Mouse (Mus musculus) left cerebral cortex, adult 9 months (tissue): Measurements from ENCODE around the gene Kmt2a.
"Not testable (repeated sequence)": the region's sequence is repeated elsewhere in the genome, so short reads cannot be mapped to it uniquely, and the experiment has no call there.

Experiments
- DNase-seq, 2 experiments: peaks; one replicate each; pipeline ENCODE4 v3.0.0; 2022; ENCODE audit warnings: low spot score in 2 of 2

The Kmt2a gene

GRCm38 (mm10) chr9:44817522-44817921, 63.6 kb downstream of the Kmt2a start:
- DNase-seq, result no peak

- no peak for DNase-seq
Measured at GRCm38 (mm10) chr9:44814179-44814578, 66.9 kb downstream of the Kmt2a start.

- DNase-seq, result no peak
Measured at GRCm38 (mm10) chr9:44810316-44810715, 70.8 kb downstream of the Kmt2a start.

- no peak for DNase-seq
Measured at GRCm38 (mm10) chr9:44807778-44808177, 73.3 kb downstream of the Kmt2a start.

- DNase-seq, result no peak
Measured at GRCm38 (mm10) chr9:44807141-44807540, 74.0 kb downstream of the Kmt2a start.

- no peak for DNase-seq
Measured at GRCm38 (mm10) chr9:44805536-44805935, 75.6 kb downstream of the Kmt2a start.

- no peak for DNase-seq
Measured at GRCm38 (mm10) chr9:44804678-44805077, 76.4 kb downstream of the Kmt2a start.

- no peak for DNase-seq
Measured at GRCm38 (mm10) chr9:44802808-44803450, 78.2 kb downstream of the Kmt2a start, which contains the start of gene Ttc36. Gene Ttc36 (minus strand): TSS chr9:44803072.

- DNase-seq, result no peak
Measured at GRCm38 (mm10) chr9:44801669-44802068, 79.4 kb downstream of the Kmt2a start.

GRCm38 (mm10) chr9:44799958-44800324, 81.2 kb downstream of the Kmt2a start:
- DNase-seq, result no peak

GRCm38 (mm10) chr9:44799102-44799957, 81.8 kb downstream of the Kmt2a start, which contains the start of gene Tmem25:
Gene Tmem25 (minus strand): TSS chr9:44799307.
- DNase-seq, result peak; percentile 62 to 88

- no peak for DNase-seq
Measured at GRCm38 (mm10) chr9:44798298-44798697, 82.8 kb downstream of the Kmt2a start.

- no peak for DNase-seq
Measured at GRCm38 (mm10) chr9:44792842-44793241, 88.3 kb downstream of the Kmt2a start.

GRCm38 (mm10) chr9:44772750-44773651, 108.1 kb downstream of the Kmt2a start:
- DNase-seq, result peak; percentile 82 to 97

- no peak for DNase-seq
Measured at GRCm38 (mm10) chr9:44772392-44772749, 108.7 kb downstream of the Kmt2a start.

- DNase-seq, result no peak
Measured at GRCm38 (mm10) chr9:44771376-44771775, 109.7 kb downstream of the Kmt2a start.

- not testable (repeated sequence) for DNase-seq
Measured at GRCm38 (mm10) chr9:44768029-44768394, 113.1 kb downstream of the Kmt2a start.

- DNase-seq, result peak; percentile 50 to 76
Measured at GRCm38 (mm10) chr9:44767101-44768028, 113.7 kb downstream of the Kmt2a start, which contains the start of the genes Arcn1 and Ift46. Gene Arcn1 (minus strand): TSS chr9:44767845. Gene Ift46 (plus strand): TSS chr9:44767908.

GRCm38 (mm10) chr9:44760873-44761272, 120.2 kb downstream of the Kmt2a start:
- DNase-seq, result no peak
